Mouse (Mus musculus): ENCODE measurements at regions not wholly inside any gene's neighbourhood (a gene's known extent, or its start where the extent isn't known, plus 50 kb on each side); places are given as distances from the start of the nearest gene placed in this dataset.
A peak's percentile ranks its signal among the peaks of the same experiment; 100 is the strongest.
"Not testable (repeated sequence)": the region's sequence is repeated elsewhere in the genome, so short reads cannot be mapped to it uniquely, and the experiment has no call there.

DNA sequence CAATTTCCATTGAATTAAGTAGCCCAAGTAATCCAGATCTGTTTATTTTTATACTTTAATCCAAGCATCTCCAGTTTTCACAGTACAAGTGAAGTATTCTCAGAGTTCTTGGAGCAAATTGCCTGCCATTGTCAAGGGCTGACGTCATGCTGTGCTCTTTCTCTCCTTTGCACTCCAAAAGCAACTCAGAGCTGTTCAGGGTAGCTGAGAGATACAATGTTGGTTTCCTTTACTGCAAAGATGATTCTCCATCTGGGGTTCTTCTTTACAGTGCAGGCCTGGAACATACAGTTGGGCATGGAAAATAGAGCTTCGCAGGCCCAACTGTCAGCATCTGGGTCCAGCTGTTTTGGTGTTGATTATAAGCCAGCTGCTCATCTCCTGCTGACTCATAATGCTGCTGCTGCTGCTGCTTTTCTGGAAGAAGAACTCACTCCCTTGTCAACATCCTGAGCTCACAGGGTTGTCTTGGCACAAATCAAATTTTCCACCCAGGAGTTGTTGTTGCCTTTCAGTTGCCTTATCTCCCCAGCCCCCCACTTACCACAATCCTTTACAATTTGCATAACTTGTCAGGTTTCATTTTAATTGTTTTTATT is 454.7 kb upstream of the Slc5a7 start:
- Histone ChIP-seq H3K36me3 (no peaks in the 10 kb centered on the region), H3K9me3 (no peaks in the 10 kb centered on the region), H3K4me3 (replicated peaks) (no peak overlapping the region), H3K27me3 (no peaks in the 10 kb centered on the region), H3K9ac (replicated peaks) (no peak overlapping the region), H3K4me2 (replicated peaks) (no peak overlapping the region), H3K27ac (no peak overlapping the region), H3K4me1 (replicated peaks) (no peaks in the 10 kb centered on the region)
- ATAC-seq, result no peak
- WGBS, result 31% methylated on average over 2 of the region's 2 CpGs

DNA sequence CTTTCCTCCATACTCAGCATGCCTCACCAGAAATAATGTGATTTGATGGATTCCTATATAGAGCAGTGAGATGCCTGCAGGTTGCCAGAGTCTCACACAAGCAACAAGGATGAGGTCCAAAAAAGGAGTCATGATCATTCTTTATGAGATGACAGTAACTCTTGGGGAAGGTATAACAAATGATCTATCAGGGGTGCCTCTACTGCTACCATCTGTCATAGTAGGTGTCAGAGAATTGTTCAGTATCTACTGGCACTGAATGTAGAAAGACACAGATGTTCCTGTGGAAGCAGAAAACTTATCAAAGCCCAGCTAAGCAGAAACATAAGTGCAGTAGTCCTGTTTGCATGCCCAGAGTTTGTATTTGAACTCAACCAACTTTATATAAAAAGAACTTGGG is 454.1 kb upstream of the Slc5a7 start:
- Histone ChIP-seq H3K4me2 (replicated peaks) (no peak overlapping the region), H3K36me3 (no peaks in the 10 kb centered on the region), H3K27me3 (no peaks in the 10 kb centered on the region), H3K9ac (replicated peaks) (no peak overlapping the region), H3K9me3 (no peaks in the 10 kb centered on the region), H3K27ac (no peak overlapping the region), H3K4me3 (replicated peaks) (no peak overlapping the region), H3K4me1 (replicated peaks) (no peaks in the 10 kb centered on the region)
- no peak for ATAC-seq

DNA sequence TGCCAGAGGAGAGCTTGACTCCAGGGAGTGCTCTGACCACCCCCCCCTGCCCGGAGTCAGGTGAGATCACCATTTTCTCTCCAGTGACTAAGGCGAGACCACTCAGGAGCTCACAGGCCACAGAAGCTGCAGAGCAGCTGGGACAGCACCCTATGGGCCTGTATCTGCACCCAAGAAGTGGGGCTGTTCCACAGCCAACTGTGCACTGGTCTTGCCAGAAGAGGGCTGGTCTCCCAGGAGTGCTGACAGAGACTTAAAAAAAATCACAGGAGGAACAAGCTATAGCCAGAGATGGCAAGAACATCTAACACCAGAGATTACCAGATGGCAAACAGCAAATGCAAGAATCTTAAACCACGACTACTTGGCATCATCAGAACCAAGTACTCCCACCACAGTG is 437.0 kb upstream of the Slc5a7 start:
- no peaks in the 10 kb centered on the region for H3K27me3 ChIP-seq
- H3K4me3 ChIP-seq (replicated peaks), result no peak overlapping the region
- no peaks in the 10 kb centered on the region for H3K9me3 ChIP-seq
- 82% methylated on average over 3 of the region's 3 CpGs for WGBS
- no peak for ATAC-seq
- no peaks in the 10 kb centered on the region for H3K36me3 ChIP-seq
- no peak overlapping the region for H3K9ac ChIP-seq (replicated peaks)
- no peaks in the 10 kb centered on the region for H3K4me1 ChIP-seq (replicated peaks)
- no peak overlapping the region for H3K4me2 ChIP-seq (replicated peaks)
- H3K27ac ChIP-seq, result no peak overlapping the region

DNA sequence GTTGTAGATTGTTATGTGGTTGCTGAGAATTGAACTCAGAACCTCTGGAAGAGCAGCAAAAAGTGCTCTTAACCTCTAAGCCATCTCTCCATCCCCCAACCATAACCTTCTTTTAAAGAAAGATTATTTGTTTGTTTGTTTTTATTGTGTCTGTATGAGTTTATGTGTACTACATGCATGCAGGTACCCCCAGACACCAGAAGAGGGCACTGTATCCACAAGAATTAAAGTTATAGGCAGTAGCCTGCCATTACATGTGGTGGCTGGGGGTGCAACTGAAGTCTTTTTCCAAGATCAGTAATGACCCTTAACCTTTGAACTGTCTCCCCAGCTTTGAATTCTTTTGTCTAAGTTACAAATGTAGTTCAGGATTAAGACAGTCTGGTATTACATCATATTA is 428.8 kb upstream of the Slc5a7 start:
- Histone ChIP-seq H3K4me2 (replicated peaks) (no peak overlapping the region), H3K4me3 (replicated peaks) (no peak overlapping the region), H3K36me3 (no peaks in the 10 kb centered on the region), H3K4me1 (replicated peaks) (no peaks in the 10 kb centered on the region), H3K27ac (no peak overlapping the region), H3K27me3 (no peaks in the 10 kb centered on the region), H3K9me3 (no peaks in the 10 kb centered on the region), H3K9ac (replicated peaks) (no peak overlapping the region)
- no peak for ATAC-seq

DNA sequence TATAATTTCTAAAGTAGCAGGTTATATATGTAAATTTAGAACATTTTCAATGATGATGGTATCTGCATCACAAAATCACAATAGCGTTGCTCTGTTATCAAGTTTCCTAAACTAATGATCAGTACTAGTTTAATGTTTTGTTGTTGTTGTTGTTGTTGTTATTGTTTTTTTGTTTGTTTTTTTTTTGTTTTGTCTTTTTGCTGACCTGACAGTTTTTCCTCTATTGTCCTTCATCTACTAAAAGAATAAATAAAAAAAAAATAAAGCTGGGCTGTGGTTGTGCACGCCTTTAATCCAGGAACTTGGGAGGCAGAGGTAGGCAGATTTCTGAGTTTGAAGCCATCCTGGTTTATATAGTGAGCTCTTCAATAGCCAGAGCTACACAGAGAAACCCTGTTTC is 427.9 kb upstream of the Slc5a7 start:
- Histone ChIP-seq H3K9me3 (no peaks in the 10 kb centered on the region), H3K4me1 (replicated peaks) (no peaks in the 10 kb centered on the region), H3K27me3 (no peaks in the 10 kb centered on the region), H3K4me2 (replicated peaks) (no peak overlapping the region), H3K4me3 (replicated peaks) (no peak overlapping the region), H3K27ac (no peak overlapping the region), H3K36me3 (no peaks in the 10 kb centered on the region), H3K9ac (replicated peaks) (no peak overlapping the region)
- 86% methylated on average over 2 of the region's 2 CpGs for WGBS
- ATAC-seq, result no peak

DNA sequence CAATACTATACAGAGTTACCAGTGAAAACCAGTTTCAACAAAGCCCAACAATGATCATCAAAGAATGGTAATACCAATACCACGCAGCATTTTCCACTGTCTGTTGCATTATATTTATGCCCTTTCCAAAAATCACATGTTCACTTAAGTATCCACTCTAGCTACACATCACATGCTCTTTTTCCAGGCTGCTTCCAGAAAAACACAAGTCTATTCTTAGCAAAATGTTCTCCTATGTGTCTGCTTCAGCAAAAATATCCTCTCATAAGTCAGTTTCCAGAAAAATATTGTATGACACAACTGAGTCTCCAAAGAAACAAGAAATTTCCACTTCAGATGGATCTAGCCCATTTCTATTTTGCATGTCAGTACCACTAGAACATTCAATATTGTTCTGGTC is 414.2 kb upstream of the Slc5a7 start:
- Histone ChIP-seq H3K9me3 (no peaks in the 10 kb centered on the region), H3K9ac (replicated peaks) (no peak overlapping the region), H3K4me1 (replicated peaks) (no peaks in the 10 kb centered on the region), H3K36me3 (no peaks in the 10 kb centered on the region), H3K27ac (no peak overlapping the region), H3K27me3 (no peaks in the 10 kb centered on the region), H3K4me3 (replicated peaks) (no peak overlapping the region), H3K4me2 (replicated peaks) (no peak overlapping the region)
- 91% methylated on average over 1 of the region's 1 CpGs for WGBS
- ATAC-seq, result no peak

DNA sequence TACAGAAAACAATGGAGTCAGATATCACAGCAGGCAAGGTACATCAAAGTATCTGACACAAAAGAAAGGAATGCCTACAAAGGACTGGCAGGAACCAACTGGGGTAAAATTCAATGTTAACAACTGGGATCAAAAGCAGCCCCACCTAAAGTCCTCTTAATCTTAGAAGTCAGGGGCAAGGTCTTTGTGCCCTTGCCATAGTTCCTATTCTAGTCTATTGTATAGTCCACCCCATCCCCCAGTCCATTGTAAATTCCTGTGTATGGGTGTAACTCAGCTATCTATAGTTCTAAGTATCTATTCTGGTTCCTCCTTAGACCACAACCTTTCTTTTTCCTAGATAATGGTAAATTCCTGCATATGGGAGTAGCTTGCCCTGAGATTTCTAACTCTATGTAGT is 409.0 kb upstream of the Slc5a7 start:
- not testable (repeated sequence) for H3K4me1 ChIP-seq (replicated peaks); H3K27me3 ChIP-seq; H3K27ac ChIP-seq; H3K36me3 ChIP-seq; H3K4me2 ChIP-seq (replicated peaks); H3K4me3 ChIP-seq (replicated peaks); H3K9me3 ChIP-seq; ATAC-seq; H3K9ac ChIP-seq (replicated peaks)

DNA sequence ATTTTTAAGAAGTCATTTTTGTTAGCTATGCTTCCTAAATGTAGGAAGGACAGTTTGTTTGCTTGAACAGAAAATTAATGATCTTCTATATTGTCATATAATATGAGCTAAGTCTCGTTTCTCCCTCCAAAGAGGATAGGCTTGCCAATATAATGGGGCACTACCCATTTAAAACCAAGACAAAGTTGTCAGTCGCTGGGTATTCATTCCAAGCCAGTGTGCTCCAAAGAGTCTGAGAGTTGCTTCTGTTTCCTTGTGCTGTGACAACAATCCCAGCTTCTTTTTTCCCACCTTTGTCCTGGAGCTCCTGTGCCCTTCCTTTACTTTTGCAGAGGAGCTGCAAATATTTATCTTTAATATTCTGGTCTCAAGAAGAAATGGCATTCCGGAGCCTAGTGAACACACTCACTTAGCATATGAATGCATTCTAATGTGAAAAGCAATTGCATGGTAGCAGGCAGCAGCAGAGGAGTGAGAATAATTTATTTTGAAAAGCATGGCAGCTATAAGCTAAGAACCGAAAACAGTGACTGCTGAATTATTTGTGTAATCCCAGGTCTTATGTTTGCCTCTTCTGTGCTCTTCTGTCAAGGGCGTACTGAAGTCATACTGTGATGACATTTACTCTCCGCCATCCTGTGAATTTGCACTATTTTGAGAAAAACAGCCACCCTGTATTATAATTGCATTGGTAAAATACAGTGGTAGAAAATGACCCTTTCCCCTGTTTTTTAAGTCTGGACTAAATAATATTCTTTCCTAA is 402.7 kb upstream of the Slc5a7 start:
- no peak overlapping the region for H3K4me3 ChIP-seq (replicated peaks)
- WGBS, result 18% methylated on average over 6 of the region's 6 CpGs
- H3K4me2 ChIP-seq (replicated peaks), result peak overlapping the region; percentile 29; the same call in 1 of the 2 replicates
- H3K9me3 ChIP-seq, result no peaks in the 10 kb centered on the region
- H3K4me1 ChIP-seq (replicated peaks), result peaks cover 6% of the 10 kb centered on the region; the same call in 1 of the 2 replicates
- H3K9ac ChIP-seq (replicated peaks), result no peak overlapping the region
- peak; percentile 81 for ATAC-seq
- no peaks in the 10 kb centered on the region for H3K36me3 ChIP-seq
- H3K27ac ChIP-seq, result peak overlapping the region; percentile 51; the same call in 1 of the 2 replicates
- H3K27me3 ChIP-seq, result no peaks in the 10 kb centered on the region

DNA sequence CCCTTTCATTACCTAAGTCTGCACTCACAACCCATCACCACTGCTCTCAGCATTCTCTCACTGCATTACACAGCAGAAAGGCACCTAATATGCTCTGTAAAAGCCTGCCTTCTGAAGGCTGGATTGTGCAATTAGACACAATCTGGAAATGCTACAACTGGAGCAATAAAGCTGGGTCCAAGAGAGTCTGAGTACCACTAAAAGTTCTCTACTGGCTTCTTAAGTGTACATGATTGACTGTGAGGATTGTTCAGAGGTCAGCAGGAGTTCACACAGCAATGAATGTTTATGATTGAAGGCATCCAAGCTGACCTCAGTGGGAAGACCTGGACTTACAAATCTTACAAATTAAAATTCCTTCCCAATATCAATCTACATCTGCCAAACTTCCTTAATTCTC is 395.8 kb upstream of the Slc5a7 start:
- H3K4me2 ChIP-seq (replicated peaks), result no peak overlapping the region
- H3K27me3 ChIP-seq, result no peaks in the 10 kb centered on the region

DNA sequence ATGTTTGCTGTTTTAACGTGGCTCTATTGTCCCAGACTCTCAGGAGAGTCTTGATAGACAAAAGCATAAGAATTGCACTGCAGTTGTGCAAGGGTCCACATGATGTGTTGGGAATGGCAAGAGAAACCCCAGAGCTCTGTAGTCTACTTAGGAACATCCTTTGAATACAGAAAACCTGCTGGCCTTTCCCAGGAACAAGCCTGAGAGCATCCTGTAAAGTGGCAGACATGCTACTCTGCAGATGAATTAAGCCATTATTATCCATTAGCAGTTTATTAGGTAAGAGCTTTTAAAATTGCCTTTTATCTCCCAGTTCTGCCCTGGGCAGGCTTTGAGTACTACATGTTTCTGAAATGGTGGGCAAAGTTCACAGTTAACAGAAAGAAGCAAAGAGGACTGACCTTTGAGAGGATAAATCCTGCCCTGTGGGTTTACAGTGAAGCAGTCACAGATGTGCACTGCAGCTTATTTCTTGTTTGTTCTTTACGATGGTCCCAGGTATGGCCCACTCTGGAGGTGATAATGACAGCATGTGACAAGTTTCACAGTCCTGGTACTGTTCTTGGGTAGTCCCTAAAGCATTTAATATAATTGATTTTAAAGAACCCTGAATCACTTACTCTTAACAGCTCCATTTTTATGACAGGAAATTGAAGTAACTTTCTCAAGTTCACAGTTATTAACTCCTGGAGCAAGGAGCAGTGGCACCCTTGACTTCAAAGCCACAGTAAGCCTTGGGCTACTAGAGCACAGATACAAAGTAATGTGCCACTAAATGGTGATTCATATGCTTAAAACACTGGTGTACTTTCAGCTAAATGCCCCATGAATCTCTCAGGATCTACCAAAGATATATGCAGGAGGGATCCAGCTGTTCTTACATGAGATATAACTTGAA is 386.6 kb upstream of the Slc5a7 start:
- no peak overlapping the region for H3K27ac ChIP-seq
- H3K4me3 ChIP-seq (replicated peaks), result no peak overlapping the region
- H3K4me1 ChIP-seq (replicated peaks), result no peaks in the 10 kb centered on the region
- H3K4me2 ChIP-seq (replicated peaks), result no peak overlapping the region
- WGBS, result 68% methylated on average over 2 of the region's 2 CpGs
- H3K36me3 ChIP-seq, result no peaks in the 10 kb centered on the region
- H3K9ac ChIP-seq (replicated peaks), result no peak overlapping the region
- ATAC-seq, result 0 out of 2 replicates have a peak, but pooled peaks have one; percentile 14
- no peaks in the 10 kb centered on the region for H3K27me3 ChIP-seq
- H3K9me3 ChIP-seq, result no peaks in the 10 kb centered on the region

More for the DNA sequence above, 395.8 kb upstream of the Slc5a7 start:
- Histone ChIP-seq H3K36me3 (no peaks in the 10 kb centered on the region), H3K27ac (no peak overlapping the region), H3K9ac (replicated peaks) (no peak overlapping the region), H3K9me3 (no peaks in the 10 kb centered on the region), H3K4me1 (replicated peaks) (no peaks in the 10 kb centered on the region), H3K4me3 (replicated peaks) (no peak overlapping the region)
- no peak for ATAC-seq

DNA sequence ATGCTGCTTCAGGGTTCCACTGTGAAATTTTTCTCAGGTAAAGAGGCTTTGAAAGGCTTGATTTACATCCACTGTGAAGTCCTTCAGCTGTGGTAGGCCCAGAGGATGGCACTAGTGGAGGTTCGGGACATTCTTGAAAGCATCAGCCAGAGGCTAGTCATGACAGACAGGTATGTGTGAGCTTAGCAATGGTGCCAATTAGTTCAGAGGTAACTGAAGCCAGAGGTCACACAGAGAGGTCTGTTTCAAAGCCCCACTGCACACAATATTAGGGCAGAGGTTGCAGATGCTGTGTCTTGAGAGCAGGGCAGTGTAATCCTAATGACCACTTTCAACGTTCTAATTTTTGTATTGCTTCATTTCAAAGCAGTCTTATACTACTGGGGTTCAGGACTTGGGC is 379.3 kb upstream of the Slc5a7 start:
- no peak overlapping the region for H3K4me3 ChIP-seq (replicated peaks)
- H3K4me2 ChIP-seq (replicated peaks), result no peak overlapping the region
- H3K27ac ChIP-seq, result no peak overlapping the region
- no peaks in the 10 kb centered on the region for H3K36me3 ChIP-seq
- no peaks in the 10 kb centered on the region for H3K4me1 ChIP-seq (replicated peaks)
- H3K27me3 ChIP-seq, result no peaks in the 10 kb centered on the region
- no peak overlapping the region for H3K9ac ChIP-seq (replicated peaks)
- H3K9me3 ChIP-seq, result no peaks in the 10 kb centered on the region
- ATAC-seq, result no peak
- 68% methylated on average over 2 of the region's 2 CpGs for WGBS

DNA sequence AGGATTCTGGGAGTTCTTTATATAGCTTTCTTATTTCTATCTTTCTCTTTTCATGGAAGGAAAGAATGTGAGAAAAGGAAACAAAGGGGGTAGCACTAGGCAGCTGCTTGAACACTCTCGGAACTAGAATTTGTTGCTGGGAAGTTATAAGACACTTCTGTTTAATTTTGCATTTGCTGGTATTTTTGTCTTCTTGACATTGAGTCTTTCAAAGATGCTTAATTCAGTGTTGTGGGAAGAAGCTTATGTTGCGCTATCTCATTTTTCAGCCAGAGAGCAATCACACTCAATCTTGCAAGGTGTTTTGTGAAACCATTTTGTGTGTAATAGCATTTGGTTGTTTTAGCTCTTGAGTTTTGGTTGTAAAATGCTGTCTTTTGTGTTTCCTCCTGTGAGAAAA is 370.7 kb upstream of the Slc5a7 start:
- Histone ChIP-seq H3K27me3 (no peaks in the 10 kb centered on the region), H3K9me3 (no peaks in the 10 kb centered on the region), H3K36me3 (no peaks in the 10 kb centered on the region), H3K4me2 (replicated peaks) (no peak overlapping the region), H3K9ac (replicated peaks) (no peak overlapping the region), H3K4me3 (replicated peaks) (no peak overlapping the region), H3K4me1 (replicated peaks) (no peaks in the 10 kb centered on the region), H3K27ac (no peak overlapping the region)
- ATAC-seq, result no peak
- WGBS, result 79% methylated on average over 2 of the region's 2 CpGs
